Mouse (Mus musculus) macrophage (primary cell): ENCODE data around the gene Itgad. TPM values are rescaled to one million over a fixed set of nuclear protein-coding genes. Genes with fewer than 3 reads are reported as not detected.

Source experiments
- H3K27ac ChIP-seq: fragments of 350-480 bp; formaldehyde crosslinking; 2 replicates; pipeline ENCODE4 v1.9.0; 2021
- H3K36me3 ChIP-seq: fragments of 350-480 bp; formaldehyde crosslinking; 2 replicates; pipeline ENCODE4 v1.9.0; 2021; ENCODE audit errors: inconsistent target
- H3K4me3 ChIP-seq: fragments of 350-480 bp; formaldehyde crosslinking; 2 replicates; pipeline ENCODE4 v1.9.0; 2021; ENCODE audit errors: inconsistent target
- H3K79me2 ChIP-seq: fragments of 350-480 bp; formaldehyde crosslinking; 2 replicates; pipeline ENCODE4 v1.9.0; 2021; ENCODE audit errors: inconsistent target
- WGBS: methylation state at CpG from one replicate; pipeline ENCODE4 v1.1.7; 2026; ENCODE audit warnings: inconsistent platforms; ENCODE audit not compliant: missing documents; 5-methylcytosine and 5-hydroxymethylcytosine counted together
- polyA plus RNA-seq: library from polyadenylated mRNA; stranded (reverse); fragments of 250-400 nt; gene quantifications from 3 replicates; pipeline ENCODE4 v1.2.4, GENCODE M21; 2018; ENCODE audit warnings: inconsistent platforms

Gene Itgad
- polyA plus RNA-seq, 1 experiment from 2014 or later: 0.40 TPM

DNA sequence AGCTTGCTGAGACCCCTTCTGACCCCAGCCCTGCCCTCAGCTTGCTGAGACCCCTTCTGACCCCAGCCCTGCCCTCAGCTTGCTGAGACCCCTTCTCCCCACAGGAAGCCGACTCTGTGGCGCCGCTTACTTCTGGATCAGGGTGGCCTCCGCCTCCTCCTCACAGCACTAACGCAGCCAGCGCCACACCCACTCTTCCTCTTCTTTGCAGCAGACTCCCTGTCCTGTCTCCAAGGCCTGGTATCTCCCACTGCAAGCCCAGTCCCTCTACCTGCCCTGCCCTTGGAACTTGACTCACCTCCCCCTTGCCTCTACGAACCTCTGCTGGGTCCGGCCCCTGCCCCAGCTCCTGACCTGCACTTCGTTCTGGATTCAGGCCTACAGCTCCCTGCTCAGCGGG lies 89.7 kb downstream of the Itgad start:
- no peak overlapping the region for H3K4me3 ChIP-seq
- WGBS: 96% methylated on average over 10 of the region's 10 CpGs
- no peak overlapping the region for H3K27ac ChIP-seq
- H3K79me2 ChIP-seq: peaks cover 21% of the 10 kb centered on the region
- peaks cover 57% of the 10 kb centered on the region for H3K36me3 ChIP-seq

DNA sequence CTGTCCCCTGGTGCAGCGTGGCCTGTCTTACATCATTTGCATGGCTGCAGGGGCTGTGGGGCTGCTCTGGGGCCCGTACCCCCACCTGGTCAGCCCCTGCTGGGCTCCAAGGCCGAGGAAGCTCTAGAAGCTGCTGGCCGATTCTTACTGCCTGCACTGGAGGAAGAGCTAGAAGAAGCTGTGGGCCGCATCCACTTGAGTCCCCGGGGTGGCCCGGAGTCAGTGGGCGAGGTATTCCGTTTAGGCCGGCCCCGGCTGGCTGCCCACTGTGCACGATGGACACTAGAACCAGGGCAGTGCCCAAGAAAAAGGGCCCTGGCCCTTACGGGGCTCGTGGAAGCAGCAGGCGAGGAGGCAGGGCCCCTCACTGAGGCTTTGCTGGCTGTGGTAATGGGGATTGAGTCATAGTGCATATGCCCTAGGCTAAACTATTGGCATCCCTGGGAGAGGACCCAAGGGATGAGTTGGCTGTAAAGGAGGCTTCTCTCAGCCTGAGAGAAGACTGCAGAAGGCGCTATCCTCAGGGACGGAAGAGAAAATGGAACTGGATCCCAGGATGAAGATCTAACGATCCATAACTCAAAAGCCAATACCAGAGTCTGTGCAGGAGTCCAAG lies 90.3 kb downstream of the Itgad start:
- H3K4me3 ChIP-seq: no peak overlapping the region
- WGBS: 96% methylated on average over 18 of the region's 18 CpGs
- peaks cover 53% of the 10 kb centered on the region for H3K36me3 ChIP-seq
- H3K27ac ChIP-seq: no peak overlapping the region
- H3K79me2 ChIP-seq: peaks cover 15% of the 10 kb centered on the region

DNA sequence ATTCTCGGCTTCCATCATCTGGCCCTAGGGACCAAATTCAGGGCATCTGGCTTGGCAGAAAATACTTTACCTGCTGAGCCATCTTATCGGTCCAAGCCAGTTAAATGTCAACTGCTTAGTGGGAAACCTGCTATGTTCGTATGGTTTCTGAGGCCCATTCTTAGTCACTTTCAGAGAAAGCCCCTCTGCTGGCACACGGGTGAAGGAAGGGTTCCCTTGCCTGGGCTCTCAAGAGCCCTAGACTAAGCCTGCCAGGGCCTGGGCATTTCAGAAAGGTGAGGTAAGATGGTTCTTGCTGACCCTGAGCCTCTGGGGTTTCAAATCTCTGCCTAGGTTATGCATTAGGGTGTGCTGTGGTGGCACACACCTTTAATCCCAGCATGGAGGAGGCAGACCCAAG lies 91.4 kb downstream of the Itgad start:
- no peak overlapping the region for H3K27ac ChIP-seq
- peaks cover 43% of the 10 kb centered on the region for H3K36me3 ChIP-seq
- H3K4me3 ChIP-seq: no peak overlapping the region
- peaks cover 5% of the 10 kb centered on the region; the same call in 1 of the 2 replicates for H3K79me2 ChIP-seq
- WGBS: 94% methylated on average over 4 of the region's 4 CpGs

DNA sequence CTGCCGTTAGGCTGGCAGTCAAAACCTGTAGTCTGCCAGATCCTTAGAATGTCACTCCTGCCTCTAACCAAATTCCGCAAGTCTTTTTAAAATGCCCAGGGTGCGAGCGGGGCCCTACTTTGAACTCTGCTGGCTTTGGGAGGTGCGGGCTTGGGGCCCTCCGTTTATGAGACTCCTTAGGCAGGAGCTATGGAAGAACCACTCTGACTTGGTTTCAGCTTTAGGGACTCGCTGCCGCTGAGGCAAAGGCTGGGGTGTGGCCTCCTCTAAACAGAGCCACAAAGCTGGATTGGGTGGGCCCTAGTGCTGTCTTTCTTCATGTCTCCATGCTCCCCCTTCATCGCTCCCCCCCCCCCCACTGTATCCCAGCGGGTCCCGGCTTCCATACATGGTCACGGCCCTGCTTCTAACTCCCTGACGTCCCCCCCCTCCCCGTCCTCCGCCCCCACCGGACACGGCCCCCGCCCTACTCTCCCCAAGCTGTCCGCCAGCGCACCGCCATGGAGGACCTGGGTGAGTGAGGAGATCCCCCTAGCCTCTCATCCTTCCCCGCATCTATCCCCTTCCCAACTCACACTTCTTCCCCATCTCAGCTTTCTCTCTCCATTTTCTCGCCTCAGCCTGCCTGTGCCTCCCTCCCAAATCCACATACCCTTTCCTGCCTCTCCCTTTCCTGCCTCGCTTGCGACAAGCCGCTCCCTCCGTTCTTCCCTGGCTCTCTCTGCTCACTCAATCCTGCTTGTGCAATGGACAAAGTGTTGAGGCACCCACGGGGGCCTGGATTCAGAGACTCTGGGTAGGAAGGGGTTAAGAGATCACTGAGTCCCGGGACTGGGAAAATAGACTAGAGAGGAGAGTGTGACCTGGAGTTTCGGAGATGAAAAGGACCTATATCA lies 92.6 kb downstream of the Itgad start, which contains the start of gene Tgfb1i1:
TSS of gene Tgfb1i1 (plus strand) at position 317 of the 896 bp plus-strand sequence.
- Histone ChIP-seq H3K36me3 (peaks cover 31% of the 10 kb centered on the region), H3K4me3 (no peak within 1 kb of the TSS), H3K27ac (no peak within 1 kb of the TSS), H3K79me2 (no peaks in the 10 kb centered on the region)
- 38% methylated on average over 21 of the region's 30 CpGs for WGBS

DNA sequence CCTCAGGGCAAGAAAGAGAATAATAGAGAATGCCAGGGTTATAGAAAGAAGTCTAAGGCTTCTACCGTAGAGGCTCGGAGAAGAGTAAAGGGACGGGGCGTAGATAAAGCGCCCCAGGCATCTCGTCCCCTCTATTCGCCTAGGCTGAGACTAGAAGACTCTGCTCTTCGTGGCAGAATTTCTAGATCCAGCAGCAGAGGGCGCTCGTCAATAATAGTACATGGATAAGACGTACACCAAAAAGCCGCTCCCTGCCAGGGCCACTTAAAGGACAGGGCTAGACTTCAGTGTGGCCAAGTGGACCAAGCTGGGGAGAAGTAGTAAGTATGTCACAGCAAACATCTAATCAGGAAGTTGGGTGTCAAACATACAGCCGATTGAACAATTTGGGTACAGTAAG lies 93.3 kb downstream of the Itgad start:
- 16% methylated on average over 13 of the region's 13 CpGs for WGBS
- Histone ChIP-seq H3K79me2 (no peaks in the 10 kb centered on the region), H3K36me3 (peaks cover 24% of the 10 kb centered on the region; the same call in 1 of the 2 replicates), H3K27ac (no peak overlapping the region), H3K4me3 (no peak overlapping the region)

DNA sequence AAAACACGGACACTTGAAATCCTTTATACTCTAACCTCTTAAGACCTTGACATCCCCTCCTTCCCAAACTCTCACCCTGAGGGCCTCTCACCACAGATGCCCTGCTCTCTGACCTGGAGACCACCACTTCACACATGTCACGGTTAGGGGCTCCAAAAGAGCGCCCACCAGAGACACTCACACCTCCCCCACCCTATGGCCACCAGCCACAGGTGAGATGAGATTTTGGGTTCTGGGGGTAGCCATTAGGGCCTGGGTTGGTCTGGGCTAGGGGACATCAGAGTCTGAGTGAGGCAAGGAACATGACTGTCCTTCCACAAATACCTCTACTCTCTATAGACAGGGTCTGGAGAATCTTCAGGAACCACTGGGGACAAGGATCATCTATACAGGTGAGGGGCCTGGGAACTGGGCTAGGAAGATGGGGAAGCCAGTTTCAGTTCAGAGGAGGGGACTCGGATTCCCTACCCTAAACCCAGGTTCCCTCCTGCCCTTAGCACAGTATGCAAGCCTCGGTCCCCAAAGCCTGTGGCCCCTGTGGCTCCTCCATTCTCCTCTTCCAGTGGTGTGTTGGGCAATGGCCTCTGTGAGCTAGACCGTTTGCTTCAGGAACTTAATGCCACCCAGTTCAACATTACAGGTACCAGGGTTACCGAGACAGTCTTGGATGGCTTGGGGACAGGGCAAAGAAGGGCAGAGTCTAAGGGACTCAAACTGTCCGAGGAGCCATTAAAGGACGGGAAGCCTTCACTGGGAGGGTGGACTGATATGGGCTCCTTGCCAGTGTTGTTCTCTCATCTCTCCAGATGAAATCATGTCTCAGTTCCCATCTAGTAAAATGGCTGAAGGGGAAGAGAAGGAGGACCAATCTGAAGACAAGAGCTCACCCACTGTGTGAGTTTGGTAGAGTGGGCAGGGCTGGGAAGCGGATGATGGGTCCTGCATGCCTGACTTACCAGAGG lies 94.2 kb downstream of the Itgad start:
- Histone ChIP-seq H3K36me3 (peaks cover 15% of the 10 kb centered on the region; the same call in 1 of the 2 replicates), H3K4me3 (no peak overlapping the region), H3K79me2 (no peaks in the 10 kb centered on the region), H3K27ac (no peak overlapping the region)
- WGBS: 90% methylated on average over 8 of the region's 10 CpGs

DNA sequence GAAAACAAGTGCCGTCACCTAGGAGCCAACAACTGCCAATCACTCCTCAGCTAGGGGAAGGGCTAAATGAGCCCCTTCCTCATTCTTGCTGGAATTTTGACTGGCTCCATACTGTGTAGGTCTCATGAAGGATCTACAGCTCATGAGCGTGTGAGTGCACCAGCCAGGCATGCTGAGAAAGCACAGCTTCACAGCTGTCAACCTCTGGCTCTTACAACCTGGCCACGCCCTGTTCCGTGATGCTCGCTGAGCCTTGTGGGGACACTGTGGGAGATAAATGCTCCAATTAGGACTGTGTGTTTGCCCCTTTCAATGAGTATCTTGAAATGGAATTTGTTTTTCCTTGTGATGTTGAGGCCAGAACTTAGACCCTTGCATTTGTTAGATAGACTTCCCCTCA lies 95.8 kb downstream of the Itgad start:
- 98% methylated on average over 5 of the region's 5 CpGs for WGBS
- H3K4me3 ChIP-seq: no peak overlapping the region

DNA sequence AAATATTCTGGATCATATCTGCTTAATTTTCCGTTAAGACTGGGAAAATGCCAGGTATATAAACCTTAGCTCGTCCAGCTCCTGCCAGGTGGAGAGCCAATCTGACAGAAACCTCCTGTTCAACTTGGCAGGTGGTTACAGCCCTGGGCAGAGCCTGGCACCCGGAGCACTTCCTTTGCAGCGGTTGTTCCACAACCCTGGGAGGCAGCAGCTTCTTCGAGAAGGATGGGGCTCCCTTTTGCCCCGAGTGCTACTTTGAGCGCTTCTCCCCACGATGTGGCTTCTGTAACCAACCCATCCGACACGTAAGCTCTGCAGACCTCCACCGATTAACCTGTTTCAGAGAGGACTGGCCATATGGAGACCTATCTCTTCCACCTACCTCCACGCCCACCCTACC lies 97.8 kb downstream of the Itgad start:
- no peaks in the 10 kb centered on the region for H3K79me2 ChIP-seq
- no peaks in the 10 kb centered on the region for H3K36me3 ChIP-seq
- H3K4me3 ChIP-seq: no peak overlapping the region
- WGBS: 41% methylated on average over 12 of the region's 12 CpGs
- H3K27ac ChIP-seq: no peak overlapping the region

More for the DNA sequence above, 95.8 kb downstream of the Itgad start:
- H3K36me3 ChIP-seq: peaks cover 3% of the 10 kb centered on the region; the same call in 1 of the 2 replicates
- no peak overlapping the region for H3K27ac ChIP-seq
- no peaks in the 10 kb centered on the region for H3K79me2 ChIP-seq

DNA sequence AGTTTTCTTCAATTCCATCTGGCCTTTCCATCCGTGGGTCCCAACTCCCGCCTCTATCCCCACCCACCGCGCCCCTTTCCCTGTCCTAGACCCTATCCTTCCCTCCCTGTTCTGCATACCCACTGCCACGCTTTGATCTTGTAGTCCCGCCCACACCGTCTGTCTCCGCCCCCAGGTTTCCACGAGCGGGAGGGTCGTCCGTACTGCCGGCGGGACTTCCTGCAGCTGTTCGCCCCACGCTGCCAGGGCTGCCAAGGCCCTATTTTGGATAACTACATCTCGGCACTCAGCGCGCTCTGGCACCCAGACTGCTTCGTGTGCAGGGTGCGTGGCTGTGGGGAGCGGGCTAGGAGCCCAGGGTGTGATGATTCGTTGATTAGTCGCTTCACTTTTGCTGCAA lies 98.4 kb downstream of the Itgad start:
- H3K4me3 ChIP-seq: no peak overlapping the region
- no peak overlapping the region for H3K27ac ChIP-seq
- WGBS: 25% methylated on average over 24 of the region's 24 CpGs
- H3K36me3 ChIP-seq: no peaks in the 10 kb centered on the region
- no peaks in the 10 kb centered on the region for H3K79me2 ChIP-seq

DNA sequence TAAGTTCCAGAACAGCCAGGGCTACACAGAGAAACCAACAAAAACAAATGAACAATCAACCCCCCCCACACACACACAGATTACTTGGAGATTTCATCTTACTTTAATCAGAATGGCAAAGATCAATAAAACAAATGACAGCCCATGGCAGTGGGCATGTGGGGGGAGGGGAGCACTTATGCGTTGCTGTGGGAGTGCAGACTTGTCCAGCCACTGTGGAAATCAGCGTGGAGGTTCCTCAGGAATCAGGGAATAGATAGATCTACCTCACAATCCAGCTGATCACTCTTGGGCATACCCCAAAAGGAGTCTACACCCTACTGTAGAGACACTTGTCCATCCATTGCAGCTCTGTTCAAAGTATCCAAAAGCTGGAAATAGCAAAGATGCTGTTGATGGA lies 100.8 kb downstream of the Itgad start:
- Histone ChIP-seq H3K27ac (no peak overlapping the region), H3K4me3 (no peak overlapping the region), H3K36me3 (no peaks in the 10 kb centered on the region), H3K79me2 (no peaks in the 10 kb centered on the region)
- 70% methylated on average over 2 of the region's 2 CpGs for WGBS

DNA sequence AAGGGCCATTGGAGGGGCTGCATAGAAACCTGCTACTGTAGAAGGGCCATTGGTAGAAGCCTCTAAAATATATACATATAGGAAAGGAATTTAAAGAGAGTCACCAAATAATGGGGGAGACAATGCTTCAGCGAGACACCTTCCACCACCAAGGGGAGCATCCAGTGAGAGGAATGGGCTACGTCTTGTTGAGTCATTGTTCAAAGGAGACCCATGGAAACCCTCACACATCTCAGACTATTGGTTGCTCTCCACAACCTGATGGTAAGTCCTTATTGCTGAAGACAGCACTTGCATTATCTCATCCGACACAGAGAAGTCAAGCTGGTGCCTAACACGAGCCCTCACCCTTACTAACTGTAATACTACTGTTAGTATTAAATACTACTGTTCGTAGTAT lies 101.6 kb downstream of the Itgad start:
- Histone ChIP-seq H3K36me3 (no peaks in the 10 kb centered on the region), H3K4me3 (no peak overlapping the region), H3K27ac (no peak overlapping the region), H3K79me2 (no peaks in the 10 kb centered on the region)
- 94% methylated on average over 5 of the region's 5 CpGs for WGBS

DNA sequence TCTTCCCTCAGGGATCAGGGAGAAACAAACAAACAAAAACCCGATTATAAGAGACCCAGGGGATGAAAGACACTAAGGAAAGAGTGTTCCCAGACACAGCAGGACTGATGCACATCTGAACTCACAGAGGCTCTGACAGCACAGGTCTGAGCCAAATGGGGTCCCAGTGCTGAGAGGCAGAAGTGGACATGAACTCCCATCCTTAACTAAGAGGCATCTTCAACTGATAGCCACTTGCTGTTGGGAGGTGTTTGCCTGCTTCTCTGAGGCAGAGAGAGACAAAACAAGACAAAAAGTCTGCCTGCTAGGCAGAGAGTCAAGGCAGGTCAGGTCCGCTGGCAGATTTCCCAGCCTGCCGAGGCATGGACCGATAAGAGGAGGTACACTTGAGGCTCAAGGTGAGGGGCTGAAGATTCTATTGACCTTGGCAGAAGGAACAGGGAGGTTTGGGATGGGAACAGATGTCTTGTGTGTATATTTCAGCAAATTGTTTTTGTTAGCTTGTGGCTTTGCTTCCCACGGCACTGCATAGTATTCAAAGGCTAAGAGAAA lies 102.7 kb downstream of the Itgad start:
- no peaks in the 10 kb centered on the region for H3K36me3 ChIP-seq
- no peaks in the 10 kb centered on the region for H3K79me2 ChIP-seq
- H3K27ac ChIP-seq: no peak overlapping the region
- no peak overlapping the region for H3K4me3 ChIP-seq
- WGBS: 62% methylated on average over 5 of the region's 5 CpGs

DNA sequence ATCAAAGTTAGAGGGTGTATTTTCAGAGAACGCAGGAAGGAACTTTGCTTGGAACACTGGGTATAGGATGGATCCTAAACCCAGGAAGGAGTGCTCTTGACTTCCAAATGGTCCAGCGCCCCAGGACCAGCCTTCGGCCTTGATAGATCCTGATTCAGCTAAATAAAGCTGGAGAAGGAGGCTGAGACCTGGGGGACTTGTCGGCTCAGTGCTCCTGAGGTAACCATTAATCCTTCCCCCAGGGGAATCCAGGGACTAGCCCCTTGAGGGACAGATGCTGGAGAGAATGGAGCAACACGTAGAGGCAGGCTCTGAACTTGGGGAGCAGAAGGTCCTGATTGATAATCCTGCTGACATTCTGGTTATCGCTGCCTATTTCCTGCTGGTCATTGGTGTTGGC lies 111.2 kb downstream of the Itgad start, which contains the start of gene Slc5a2:
TSS of gene Slc5a2 (plus strand) at position 247 of the 400 bp plus-strand sequence.
- Histone ChIP-seq H3K27ac (no peak within 1 kb of the TSS), H3K79me2 (no peaks in the 10 kb centered on the region), H3K4me3 (no peak within 1 kb of the TSS), H3K36me3 (no peaks in the 10 kb centered on the region)
- whole genome bisulfite sequencing: 83% methylated on average over 6 of the region's 6 CpGs

DNA sequence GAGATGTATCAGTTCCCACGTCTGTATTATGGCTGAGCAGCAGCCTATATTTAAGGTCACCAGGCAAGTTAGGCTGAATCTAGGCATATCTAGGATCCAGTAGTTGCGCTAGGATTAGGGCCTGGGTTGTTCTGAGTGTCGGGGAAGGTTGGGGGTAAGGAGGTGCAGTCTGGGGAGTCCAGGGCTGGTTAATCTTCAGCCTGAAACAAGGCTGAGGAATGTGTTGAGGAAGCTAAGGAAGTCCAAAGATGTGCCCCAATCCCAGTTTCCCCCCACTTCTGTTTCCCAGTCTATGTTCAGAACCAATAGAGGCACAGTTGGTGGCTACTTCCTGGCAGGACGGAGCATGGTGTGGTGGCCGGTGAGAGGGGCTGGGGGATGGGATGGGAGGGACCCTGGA lies 111.9 kb downstream of the Itgad start:
- no peaks in the 10 kb centered on the region for H3K79me2 ChIP-seq
- WGBS: 82% methylated on average over 5 of the region's 5 CpGs
- H3K36me3 ChIP-seq: no peaks in the 10 kb centered on the region
- no peak overlapping the region for H3K27ac ChIP-seq
- no peak overlapping the region for H3K4me3 ChIP-seq
